Mouse (Mus musculus) layer of hippocampus, adult 9-10 months (tissue): ENCODE measurements around the gene Olfr490.

Experiments
- DNase-seq: peaks from one replicate; pipeline ENCODE4 v3.0.0; 2022; ENCODE audit warnings: low spot score

Olfr490 gene

DNA sequence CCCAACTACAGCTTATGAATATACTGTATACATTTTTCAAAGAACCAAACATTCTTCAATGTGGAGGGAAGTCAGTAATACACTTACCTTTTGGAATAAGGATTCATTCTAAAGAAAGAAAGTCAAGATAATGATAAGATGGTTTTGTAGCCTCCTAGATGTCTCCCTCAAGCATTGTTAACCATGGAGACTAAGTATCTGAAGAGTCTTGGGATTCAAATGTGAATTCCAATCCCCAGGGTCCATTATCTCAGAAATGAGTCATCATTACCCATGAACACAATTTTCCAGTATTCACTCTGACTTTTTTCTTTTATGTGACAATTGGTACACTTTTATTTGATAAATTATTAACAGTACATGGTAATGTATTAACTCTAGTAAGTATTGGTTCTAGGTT, at the start of gene Olfr490:
Gene Olfr490 (minus strand): TSS at position 101 of the 400 bp plus-strand sequence.
- DNase-seq = no peak

DNA sequence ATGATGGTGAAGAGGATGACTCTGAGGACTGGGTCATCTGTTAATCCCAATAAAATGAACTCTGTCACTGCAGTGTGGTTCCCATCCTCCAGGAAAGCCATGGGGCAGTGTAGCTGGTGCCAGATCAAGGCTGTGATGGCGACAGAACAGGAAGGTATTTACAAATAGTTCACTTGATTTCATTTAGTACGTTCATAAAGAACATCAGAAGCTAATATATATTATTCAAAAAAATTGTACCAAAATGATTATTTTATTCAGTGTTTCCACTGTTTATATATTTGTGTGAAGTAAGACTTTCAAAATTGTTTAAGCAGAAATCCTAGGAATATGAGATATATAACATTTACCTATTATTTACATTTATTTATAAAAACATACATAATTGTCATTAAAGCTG, 34.8 kb upstream of the Olfr490 start, which contains the start of gene Olfr492:
Gene Olfr492 (minus strand): TSS at position 101 of the 400 bp plus-strand sequence.
- DNase-seq = no peak

DNA sequence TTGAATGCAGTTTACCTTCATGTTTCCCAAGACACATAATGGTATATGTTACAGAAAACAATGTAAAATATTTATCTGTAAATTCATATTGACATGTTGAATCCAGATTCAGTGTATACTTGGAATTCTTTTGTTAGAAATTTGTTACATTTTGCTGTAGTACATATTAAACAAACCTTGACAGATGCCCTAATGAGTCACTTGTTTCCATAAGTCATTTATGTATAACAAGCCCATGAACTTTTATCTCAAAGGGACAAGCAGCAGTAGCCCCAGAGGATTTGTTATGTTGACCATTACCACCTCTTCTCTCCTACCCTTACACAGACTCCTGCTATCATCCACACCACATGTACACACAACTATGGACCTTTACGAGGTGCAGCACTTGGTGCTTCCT, 24.4 kb upstream of the Olfr490 start, which contains the start of gene Olfr491:
Gene Olfr491 (plus strand): TSS at position 301 of the 400 bp plus-strand sequence.
- DNase-seq = no peak

DNA sequence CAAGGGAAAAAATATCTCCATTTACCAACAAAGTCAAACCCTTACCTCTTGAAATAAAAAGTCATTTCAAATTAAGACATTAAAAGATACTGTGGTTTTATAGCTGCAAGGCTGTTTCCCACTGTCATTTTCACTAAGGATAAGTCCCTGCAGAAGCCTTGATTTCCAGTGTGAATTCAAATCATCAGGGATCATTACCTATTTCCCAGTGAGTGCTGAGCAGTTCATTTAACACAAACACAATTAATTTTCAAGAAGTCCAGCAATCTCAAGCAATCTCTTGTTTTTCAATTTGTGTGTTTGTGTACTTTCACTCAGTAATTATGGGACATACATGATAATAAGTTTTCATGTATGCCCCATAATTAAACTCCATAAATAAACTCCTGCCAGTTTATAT, 30.5 kb downstream of the Olfr490 start, which contains the start of gene Olfr488:
Gene Olfr488 (minus strand): TSS at position 101 of the 400 bp plus-strand sequence.
- DNase-seq = no peak
